Mouse (Mus musculus) brain, embryonic 14.5 days (tissue): Measurements from ENCODE around the gene Calm1.

Experiments
- CTCF ChIP-seq: fragments of 200-500 bp; IDR thresholded peaks from 2 replicates; pipeline ENCODE4 v1.5.1; 2012; ENCODE audit warnings: inconsistent platforms, mild to moderate bottlenecking, moderate library complexity, borderline replicate concordance; ENCODE audit not compliant: insufficient read depth, insufficient read length; ENCODE audit errors: extremely low read depth
- POLR2A ChIP-seq: fragments of 200-500 bp; IDR thresholded peaks from 2 replicates; pipeline ENCODE4 v1.6.1; 2012; ENCODE audit warnings: mild to moderate bottlenecking, inconsistent platforms, borderline replicate concordance; ENCODE audit not compliant: poor library complexity, insufficient read depth, insufficient read length, severe bottlenecking; ENCODE audit errors: extremely low read depth

GRCm38 (mm10) chr12:100200645-100201362, 1.6 kb downstream of the Calm1 start:
- no peak for TF ChIP-seq POLR2A
- TF ChIP-seq CTCF = no peak
